Mouse (Mus musculus) G1E-ER4 (cell line): ENCODE measurements around the gene Zfp940. TPM values are rescaled to one million over a fixed set of nuclear protein-coding genes. Genes with fewer than 3 reads are reported as not detected.

Source experiments
- GATA1 ChIP-seq: IDR thresholded peaks from one replicate; pipeline ENCODE4 v1.8.0; 2012; ENCODE audit warnings: low read length, inconsistent platforms
- polyA plus RNA-seq: library from polyadenylated mRNA; stranded (reverse); fragments of >175 nt; gene quantifications from 2 replicates; pipeline ENCODE4 v1.2.3, GENCODE M21; 2012

The Zfp940 gene
- 0.26 and 0.75 TPM in 2 replicates for polyA plus RNA-seq

GRCm38 (mm10) chr7:29853219-29853842 is at the start of gene Zfp940:
TSS of gene Zfp940 (minus strand) at chr7:29853669.
- no peak for TF ChIP-seq GATA1

- TF ChIP-seq GATA1: no peak
Measured at GRCm38 (mm10) chr7:29898351-29898750, 44.9 kb upstream of the Zfp940 start.

GRCm38 (mm10) chr7:29892756-29893155 is 39.3 kb upstream of the Zfp940 start:
- no peak for TF ChIP-seq GATA1

GRCm38 (mm10) chr7:29890501-29890900 is 37.0 kb upstream of the Zfp940 start:
- no peak for TF ChIP-seq GATA1

- TF ChIP-seq GATA1: no peak
Measured at GRCm38 (mm10) chr7:29880916-29881315, 27.4 kb upstream of the Zfp940 start.

GRCm38 (mm10) chr7:29880056-29880455 is 26.6 kb upstream of the Zfp940 start:
- TF ChIP-seq GATA1: no peak

- TF ChIP-seq GATA1: no peak
Measured at GRCm38 (mm10) chr7:29874256-29874655, 20.8 kb upstream of the Zfp940 start.

- TF ChIP-seq GATA1: no peak
Measured at GRCm38 (mm10) chr7:29861660-29862059, 8.2 kb upstream of the Zfp940 start.

- no peak for TF ChIP-seq GATA1
Measured at GRCm38 (mm10) chr7:29859532-29860517, 6.4 kb upstream of the Zfp940 start, which contains the start of gene Zfp420. TSS of gene Zfp420 (plus strand) at chr7:29859979.

- no peak for TF ChIP-seq GATA1
Measured at GRCm38 (mm10) chr7:29852831-29853218, 644 bp downstream of the Zfp940 start.

- TF ChIP-seq GATA1: no peak
Measured at GRCm38 (mm10) chr7:29844616-29845015, 8.9 kb downstream of the Zfp940 start.

- no peak for TF ChIP-seq GATA1
Measured at GRCm38 (mm10) chr7:29842105-29842504, 11.4 kb downstream of the Zfp940 start.

GRCm38 (mm10) chr7:29839256-29839655 is 14.2 kb downstream of the Zfp940 start:
- no peak for TF ChIP-seq GATA1

- TF ChIP-seq GATA1: no peak
Measured at GRCm38 (mm10) chr7:29836816-29837215, 16.7 kb downstream of the Zfp940 start.

- TF ChIP-seq GATA1: no peak
Measured at GRCm38 (mm10) chr7:29829804-29830203, 23.7 kb downstream of the Zfp940 start.

GRCm38 (mm10) chr7:29828001-29828400 is 25.5 kb downstream of the Zfp940 start:
- no peak for TF ChIP-seq GATA1
